Mouse (Mus musculus): ENCODE measurements around the gene Zfp978.
"Not testable (repeated sequence)": the region's sequence is repeated elsewhere in the genome, so short reads cannot be mapped to it uniquely, and the experiment has no call there.

- TF ChIP-seq CTCF (IDR thresholded peaks at IDR 0.05; ENCODE audit: control insufficient read depth, insufficient read depth, insufficient replicate concordance, low read depth, low read length); POLR2A (IDR thresholded peaks at IDR 0.05; ENCODE audit: control insufficient read depth, low read depth, low read length): not testable (repeated sequence)
Observed at GRCm38 (mm10) chr4:147424404-147424803, 63.3 kb downstream of the Zfp978 start.
